ENCODE assay signal across 12 mouse cellular contexts in the genomic region with DNA sequence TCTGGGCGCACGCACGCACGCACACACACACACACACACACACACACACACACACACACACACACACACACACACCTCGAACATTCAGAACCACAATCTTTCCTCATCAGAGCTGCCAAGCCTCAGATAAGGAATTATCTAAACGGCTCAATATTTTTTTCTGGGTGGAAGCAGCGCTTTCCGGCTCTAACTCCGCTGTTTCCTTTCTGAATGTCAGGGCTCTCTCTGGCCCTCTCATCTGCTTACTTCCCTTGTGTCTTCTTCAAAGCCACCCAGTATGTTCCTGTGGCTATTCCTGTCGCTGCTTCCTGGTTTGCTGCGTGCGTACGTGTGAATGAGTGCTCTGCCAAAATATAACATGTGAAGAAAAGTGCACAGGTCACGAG. TPM values are rescaled to one million over a fixed set of nuclear protein-coding genes. Genes with fewer than 3 reads are reported as not detected.
DNase-seq lines count a peak whose midpoint lies in the region; ATAC-seq and TF ChIP-seq lines count a peak whose summit lies in the region.
"Had no signal": no experiment of that assay in that cellular context is flagged by ENCODE, and none has a peak within 500 bp of the region (broad histone marks: within the 10 kb centered on the region; RNA-seq: fewer than 3 reads in every experiment).

No protein-coding gene starts in this region.

- 59% methylated on average over 14 of the region's 14 CpGs for WGBS in heart, embryonic 13.5 days
- WGBS in liver, embryonic 12.5 days (ENCODE audit: insufficient replicate concordance): 12% methylated on average over 14 of the region's 14 CpGs
- WGBS in forebrain, embryonic 14.5 days: 85% methylated on average over 14 of the region's 14 CpGs
- 78% methylated on average over 14 of the region's 14 CpGs for WGBS in midbrain, embryonic 15.5 days

- H3K79me2 ChIP-seq in MEL (ENCODE audit: control insufficient read depth, insufficient read depth, low read length, poor library complexity): no peaks in the 10 kb centered on the region; the same call in 1 of the 2 replicates

- no peak for TF ChIP-seq RAD21 in MEL (IDR thresholded peaks at IDR 0.05; ENCODE audit: low read depth, low read length)

- TF ChIP-seq CTCF in MEL (IDR thresholded peaks at IDR 0.05 in 2 of 3, conservative IDR thresholded peaks at IDR 0.05 in 1 of 3; ENCODE audit: control insufficient read depth in 1 of 3, insufficient read depth in 1 of 3, low read depth in 2 of 3, low read length in 3 of 3, poor library complexity in 1 of 3, severe bottlenecking in 1 of 3): no peak

- no peak for ATAC-seq in heart, embryonic 13.5 days (ENCODE audit: extremely low read depth, insufficient number of reproducible peaks, low FRiP score, low TSS enrichment)
- peak; percentile 68 to 77 for ATAC-seq in hematopoietic stem cell, adult 5-6 weeks (replicated peaks in 1 of 2; ENCODE audit: insufficient read depth in 1 of 2, low FRiP score in 2 of 2, low TSS enrichment in 1 of 2, low read depth in 1 of 2, poor library complexity in 2 of 2, severe bottlenecking in 2 of 2)
- 0 out of 2 replicates have a peak, but pooled peaks have one; percentile 25 for ATAC-seq in liver, embryonic 12.5 days
- no peak for ATAC-seq in forebrain, embryonic 14.5 days
- ATAC-seq in midbrain, embryonic 15.5 days (replicated peaks): no peak

- peaks cover 14% of the 10 kb centered on the region for H3K4me1 ChIP-seq in heart, embryonic 13.5 days
- peaks cover 9 to 17% of the 10 kb centered on the region in 2 experiments for H3K4me1 ChIP-seq in MEL (ENCODE audit: control insufficient read depth in 1 of 2, insufficient read depth in 2 of 2, low read length in 2 of 2)
- peaks cover 23% of the 10 kb centered on the region for H3K4me1 ChIP-seq in liver, embryonic 12.5 days
- H3K4me1 ChIP-seq in forebrain, embryonic 14.5 days (ENCODE audit: control insufficient read depth, insufficient read depth, low read length): no peaks in the 10 kb centered on the region
- no peaks in the 10 kb centered on the region for H3K4me1 ChIP-seq in midbrain, embryonic 15.5 days
- H3K4me1 ChIP-seq: embryonic facial prominence, embryonic 15.5 days had no signal

- no peak for DNase-seq in heart, postnatal 4 days
- DNase-seq in MEL (ENCODE audit: low read depth, low spot score): peak; percentile 77
- no peak for DNase-seq in embryo, embryonic 9.5 days (ENCODE audit: extremely low spot score)
- no peak for DNase-seq in forebrain, embryonic 14.5 days (ENCODE audit: low spot score)
- DNase-seq: lung, adult 2 months; spleen, adult 18-20 months had no signal

- H3K9me3 ChIP-seq in heart, embryonic 13.5 days: peaks cover 4% of the 10 kb centered on the region; the same call in 1 of the 2 replicates
- H3K9me3 ChIP-seq in MEL (replicated peaks; ENCODE audit: insufficient read depth, low read length): no peaks in the 10 kb centered on the region
- no peaks in the 10 kb centered on the region for H3K9me3 ChIP-seq in liver, embryonic 12.5 days (replicated peaks)
- H3K9me3 ChIP-seq in forebrain, embryonic 14.5 days (replicated peaks; ENCODE audit: control insufficient read depth, low read length): no peaks in the 10 kb centered on the region
- no peaks in the 10 kb centered on the region for H3K9me3 ChIP-seq in midbrain, embryonic 15.5 days
- H3K9me3 ChIP-seq: embryonic facial prominence, embryonic 15.5 days; neural tube, embryonic 12.5 days had no signal

- H3K9ac ChIP-seq in heart, embryonic 13.5 days: no peak overlapping the region
- H3K9ac ChIP-seq in MEL (ENCODE audit: control insufficient read depth, low read depth, low read length, poor library complexity, severe bottlenecking): peak overlapping the region; percentile 51
- no peak overlapping the region for H3K9ac ChIP-seq in liver, embryonic 12.5 days
- H3K9ac ChIP-seq in forebrain, embryonic 14.5 days (ENCODE audit: low read length): no peak overlapping the region
- H3K9ac ChIP-seq in midbrain, embryonic 15.5 days: no peak overlapping the region
- H3K9ac ChIP-seq: embryonic facial prominence, embryonic 15.5 days; neural tube, embryonic 12.5 days had no signal

- H3K4me2 ChIP-seq in heart, embryonic 13.5 days: 0 out of 2 replicates have a peak overlapping the region, but pooled peaks have one; percentile 1
- H3K4me2 ChIP-seq in liver, embryonic 12.5 days: peak overlapping the region; percentile 47
- no peak overlapping the region for H3K4me2 ChIP-seq in forebrain, embryonic 14.5 days (ENCODE audit: low read length)
- no peak overlapping the region for H3K4me2 ChIP-seq in midbrain, embryonic 15.5 days
- H3K4me2 ChIP-seq: embryonic facial prominence, embryonic 15.5 days; neural tube, embryonic 12.5 days had no signal

- no peaks in the 10 kb centered on the region for H3K27me3 ChIP-seq in heart, embryonic 13.5 days (replicated peaks)
- no peaks in the 10 kb centered on the region for H3K27me3 ChIP-seq in MEL (ENCODE audit: control insufficient read depth in 1 of 2, insufficient read depth in 2 of 2, low read length in 2 of 2)
- H3K27me3 ChIP-seq in liver, embryonic 12.5 days (replicated peaks): no peaks in the 10 kb centered on the region
- no peaks in the 10 kb centered on the region for H3K27me3 ChIP-seq in forebrain, embryonic 14.5 days (replicated peaks; ENCODE audit: control insufficient read depth, insufficient read depth, low read length)
- H3K27me3 ChIP-seq in midbrain, embryonic 15.5 days (replicated peaks): no peaks in the 10 kb centered on the region
- H3K27me3 ChIP-seq: embryonic facial prominence, embryonic 15.5 days; neural tube, embryonic 12.5 days had no signal

- TF ChIP-seq EP300 in MEL (IDR thresholded peaks at IDR 0.05; ENCODE audit: low read depth in 1 of 2, low read length in 2 of 2): peak; percentile 91 to 97

- peak in 1 of 2 experiments; percentile 31; a peak in 1 of 4 replicates for TF ChIP-seq POLR2A in MEL (IDR thresholded peaks at IDR 0.05; ENCODE audit: control insufficient read depth in 1 of 2, insufficient read depth in 1 of 2, low read depth in 1 of 2, low read length in 2 of 2, poor library complexity in 1 of 2)

- H3K36me3 ChIP-seq in heart, embryonic 13.5 days: peaks cover 68% of the 10 kb centered on the region
- peaks cover 0 to 12% of the 10 kb centered on the region in 2 experiments; a peak in 2 of 4 replicates for H3K36me3 ChIP-seq in MEL (ENCODE audit: control insufficient read depth in 1 of 2, insufficient read depth in 2 of 2, low read length in 2 of 2)
- H3K36me3 ChIP-seq in liver, embryonic 12.5 days: 0 out of 2 replicates have a peak, but pooled peaks cover 11% of the 10 kb centered on the region
- no peaks in the 10 kb centered on the region for H3K36me3 ChIP-seq in forebrain, embryonic 14.5 days (ENCODE audit: control insufficient read depth, insufficient read depth, low read length)
- H3K36me3 ChIP-seq in midbrain, embryonic 15.5 days (replicated peaks): no peaks in the 10 kb centered on the region

- H3K27ac ChIP-seq in heart, embryonic 13.5 days (replicated peaks): peak overlapping the region; percentile 7; the same call in 1 of the 2 replicates
- H3K27ac ChIP-seq in MEL (ENCODE audit: control insufficient read depth, low read depth, low read length): peak overlapping the region; percentile 76
- H3K27ac ChIP-seq in liver, embryonic 12.5 days: peak overlapping the region; percentile 50; the same call in 1 of the 2 replicates
- no peak overlapping the region for H3K27ac ChIP-seq in forebrain, embryonic 14.5 days (ENCODE audit: low read depth, low read length)
- H3K27ac ChIP-seq in midbrain, embryonic 15.5 days: no peak overlapping the region
- H3K27ac ChIP-seq: embryonic facial prominence, embryonic 15.5 days; neural tube, embryonic 12.5 days had no signal

- no peak overlapping the region for H3K4me3 ChIP-seq in heart, embryonic 13.5 days
- peak overlapping the region; percentile 41 to 46 for H3K4me3 ChIP-seq in MEL (ENCODE audit: control insufficient read depth in 1 of 2, insufficient read depth in 1 of 2, low read depth in 2 of 2, low read length in 2 of 2)
- H3K4me3 ChIP-seq in liver, embryonic 12.5 days: 0 out of 2 replicates have a peak overlapping the region, but pooled peaks have one; percentile 4
- no peak overlapping the region for H3K4me3 ChIP-seq in forebrain, embryonic 14.5 days (ENCODE audit: low read depth, low read length)
- no peak overlapping the region for H3K4me3 ChIP-seq in midbrain, embryonic 15.5 days
- H3K4me3 ChIP-seq: embryonic facial prominence, embryonic 15.5 days; neural tube, embryonic 12.5 days had no signal

TF ChIP-seq in MEL, 35 proteins besides CTCF, POLR2A, EP300 and RAD21 (continues in another document):
- TF ChIP-seq NRF1 (IDR thresholded peaks at IDR 0.05; ENCODE audit: insufficient read depth, low read depth, low read length, poor library complexity, severe bottlenecking) (no peak), NELFE (IDR thresholded peaks at IDR 0.05; ENCODE audit: low read depth, low read length) (no peak), HCFC1 (IDR thresholded peaks at IDR 0.05; ENCODE audit: low read depth, low read length) (peak; percentile 62), MYC (IDR thresholded peaks at IDR 0.05; ENCODE audit: low read depth, low read length) (0 out of 2 replicates have a peak, but pooled peaks have one; percentile 23), MYB (IDR thresholded peaks at IDR 0.05; ENCODE audit: low read depth, low read length) (peak; percentile 93), ZC3H11A (IDR thresholded peaks at IDR 0.05; ENCODE audit: low read depth, low read length) (no peak), ZMIZ1 (IDR thresholded peaks at IDR 0.05; ENCODE audit: low read depth, low read length) (0 out of 2 replicates have a peak, but pooled peaks have one; percentile 29), E2F4 (IDR thresholded peaks at IDR 0.05; ENCODE audit: borderline replicate concordance, low read depth, low read length) (no peak), MAZ (IDR thresholded peaks at IDR 0.05; ENCODE audit: low read depth, low read length) (no peak), USF1 (IDR thresholded peaks at IDR 0.05; ENCODE audit: low read depth, low read length) (no peak), ZNF384 (IDR thresholded peaks at IDR 0.05; ENCODE audit: low read depth, low read length) (peak; percentile 92), ELF1 (IDR thresholded peaks at IDR 0.05; ENCODE audit: low read depth, low read length) (peak; percentile 47), TCF12 (IDR thresholded peaks at IDR 0.05; ENCODE audit: low read depth, low read length) (peak; percentile 96)

RNA-seq across cellular contexts. Expression of a gene that starts 26.3 kb away (rescaled TPM):
- polyA plus RNA-seq in heart, embryonic 13.5 days (2015; fragmentation: Nextera tagmentation; extraction: Ambion mirVana): 6.5 and 8.4 TPM in 2 replicates
- 100 to 1,000 TPM in 1 of 2 experiments, 10 to 100 TPM in 1; 99.6 to 116 TPM for total RNA-seq in heart, postnatal 4 days (2021)
- 0.19 and 0.39 TPM in 2 replicates for total RNA-seq in MEL (2012; rRNA removed)
- polyA plus RNA-seq in MEL (2012; ENCODE audit: insufficient read depth in 1 of 2, insufficient read length in 2 of 2, low read depth in 1 of 2, low replicate concordance in 2 of 2, missing spikeins in 1 of 2): under 1 TPM in 1 of 2 experiments, not detected in 1; 0.21 TPM
- total RNA-seq in hematopoietic stem cell, adult 5-6 weeks (2017): 4.7 and 9.8 TPM in 2 replicates
- polyA plus RNA-seq in liver, embryonic 12.5 days (2016; fragmentation: Nextera tagmentation; extraction: Ambion mirVana): 6.6 and 7.4 TPM in 2 replicates
- polyA plus RNA-seq in forebrain, embryonic 14.5 days (2014; fragmentation: Nextera tagmentation; extraction: Ambion mirVana): 0.85 and 0.88 TPM in 2 replicates
- polyA plus RNA-seq in midbrain, embryonic 15.5 days (2015; fragmentation: Nextera tagmentation; extraction: Ambion mirVana): 2.0 and 2.1 TPM in 2 replicates

Comparison
In these comparisons a context has a peak if more than half of its experiments do, and no peak if none do; other contexts are left out.
1. ATAC-seq: peak in hematopoietic stem cell, adult 5-6 weeks (2 of 2) and liver, embryonic 12.5 days (single experiment); none in heart, embryonic 13.5 days (single experiment), forebrain, embryonic 14.5 days (single experiment) and midbrain, embryonic 15.5 days (single experiment).
2. H3K27ac ChIP-seq: peak in heart, embryonic 13.5 days (single experiment), MEL (single experiment) and liver, embryonic 12.5 days (single experiment); none in forebrain, embryonic 14.5 days (single experiment) and midbrain, embryonic 15.5 days (single experiment).
3. H3K4me2 ChIP-seq: peak in heart, embryonic 13.5 days (single experiment) and liver, embryonic 12.5 days (single experiment); none in forebrain, embryonic 14.5 days (single experiment) and midbrain, embryonic 15.5 days (single experiment).
4. H3K4me3 ChIP-seq: peak in MEL (2 of 2) and liver, embryonic 12.5 days (single experiment); none in heart, embryonic 13.5 days (single experiment), forebrain, embryonic 14.5 days (single experiment) and midbrain, embryonic 15.5 days (single experiment).